ENCODE assay signal across 8 mouse cellular contexts in genomic region chr2:178885686-178886085, GRCm38 (mm10).
DNase-seq lines count a peak whose midpoint lies in the region; ATAC-seq and TF ChIP-seq lines count a peak whose summit lies in the region.
"Had no signal": no experiment of that assay in that cellular context is flagged by ENCODE, and none has a peak within 500 bp of the region (broad histone marks: within the 10 kb centered on the region; RNA-seq: fewer than 3 reads in every experiment).

No protein-coding gene starts in this region.

- TF ChIP-seq POLR2A in cortical plate, adult 2 months (IDR thresholded peaks at IDR 0.05; ENCODE audit: extremely low read depth, insufficient read depth, low read length) = no peak

- no peak overlapping the region for H3K4me2 ChIP-seq in intestine, postnatal 0 days (replicated peaks; ENCODE audit: low read depth)
- no peak overlapping the region for H3K4me2 ChIP-seq in intestine, embryonic 15.5 days (replicated peaks)

- no peak for ATAC-seq in intestine, postnatal 0 days
- ATAC-seq in intestine, embryonic 15.5 days = no peak
- ATAC-seq in megakaryocyte-erythroid progenitor cell, adult 5-6 weeks (replicated peaks; ENCODE audit: low FRiP score, low TSS enrichment, poor library complexity, severe bottlenecking) = 0 out of 2 replicates have a peak, but pooled peaks have one; percentile 50

- H3K4me1 ChIP-seq in intestine, postnatal 0 days (replicated peaks; ENCODE audit: control insufficient read depth, insufficient read depth, low read length) = no peaks in the 10 kb centered on the region
- H3K4me1 ChIP-seq in intestine, embryonic 15.5 days (replicated peaks) = no peaks in the 10 kb centered on the region
- no peaks in the 10 kb centered on the region for H3K4me1 ChIP-seq in cortical plate, adult 2 months (ENCODE audit: control insufficient read depth, insufficient read depth, low read length)
- H3K4me1 ChIP-seq: megakaryocyte, embryonic 14.5 days had no signal

- no peaks in the 10 kb centered on the region for H3K36me3 ChIP-seq in intestine, postnatal 0 days (ENCODE audit: control insufficient read depth, insufficient read depth)
- H3K36me3 ChIP-seq in intestine, embryonic 15.5 days = no peaks in the 10 kb centered on the region

- H3K9ac ChIP-seq in intestine, postnatal 0 days (ENCODE audit: low read depth, low read length) = no peak overlapping the region
- no peak overlapping the region for H3K9ac ChIP-seq in intestine, embryonic 15.5 days

- H3K27me3 ChIP-seq in intestine, postnatal 0 days (replicated peaks; ENCODE audit: control insufficient read depth, insufficient read depth, low read length) = no peaks in the 10 kb centered on the region
- H3K27me3 ChIP-seq in intestine, embryonic 15.5 days (replicated peaks) = no peaks in the 10 kb centered on the region
- H3K27me3 ChIP-seq: megakaryocyte, embryonic 14.5 days had no signal

- H3K27ac ChIP-seq in intestine, postnatal 0 days (ENCODE audit: low read depth, low read length) = no peak overlapping the region
- H3K27ac ChIP-seq in intestine, embryonic 15.5 days = no peak overlapping the region
- H3K27ac ChIP-seq in cortical plate, adult 2 months (ENCODE audit: insufficient read depth, low read length) = no peak overlapping the region

- no peaks in the 10 kb centered on the region for H3K9me3 ChIP-seq in intestine, postnatal 0 days (ENCODE audit: control insufficient read depth)
- H3K9me3 ChIP-seq in intestine, embryonic 15.5 days = no peaks in the 10 kb centered on the region

- H3K4me3 ChIP-seq in intestine, postnatal 0 days (ENCODE audit: low read depth, low read length) = no peak overlapping the region
- no peak overlapping the region for H3K4me3 ChIP-seq in intestine, embryonic 15.5 days (replicated peaks)
- H3K4me3 ChIP-seq in cortical plate, adult 2 months (ENCODE audit: insufficient read depth, low read length) = no peak overlapping the region
- H3K4me3 ChIP-seq: megakaryocyte, embryonic 14.5 days had no signal

- TF ChIP-seq CTCF in intestine, postnatal 0 days (IDR thresholded peaks at IDR 0.05; ENCODE audit: low read depth) = peak; percentile 69
- TF ChIP-seq CTCF in cortical plate, adult 2 months (IDR thresholded peaks at IDR 0.05; ENCODE audit: extremely low read depth, insufficient read depth, low read length) = peak; percentile 49; the same call in 1 of the 2 replicates

- DNase-seq in urinary bladder, postnatal 25 days (ENCODE audit: low spot score) = peak; percentile 13
- no peak for DNase-seq in urinary bladder, adult 2 months (ENCODE audit: low spot score)
- DNase-seq in urinary bladder, postnatal 36 days (ENCODE audit: low spot score in 2 of 2) = no peak

- 55% methylated on average over 5 of the region's 5 CpGs for WGBS in intestine, postnatal 0 days
- WGBS in intestine, embryonic 15.5 days = 47% methylated on average over 5 of the region's 5 CpGs
